Mouse (Mus musculus): ENCODE measurements around the gene Clic6.
"Not testable (repeated sequence)": the region's sequence is repeated elsewhere in the genome, so short reads cannot be mapped to it uniquely, and the experiment has no call there.

Clic6 gene

DNA sequence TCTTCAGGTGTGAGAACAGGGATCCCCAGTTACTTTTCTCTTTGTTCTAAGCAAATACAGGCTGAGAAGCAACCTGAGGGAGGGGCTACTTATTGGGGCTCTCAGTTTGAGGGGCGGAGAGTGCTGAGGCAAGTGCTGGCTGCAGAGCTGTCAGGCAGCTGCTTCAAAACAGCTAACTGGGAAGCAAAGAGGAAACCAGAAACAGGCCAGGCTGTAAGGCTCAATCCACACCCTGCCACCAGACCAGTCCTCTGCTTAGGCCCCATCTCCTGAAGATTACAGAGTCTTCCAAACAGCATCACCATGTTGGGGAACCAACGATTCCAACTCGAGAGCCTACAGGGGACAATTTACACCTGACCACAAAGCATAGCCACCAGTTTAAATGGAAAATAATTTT, 12.6 kb upstream of the Clic6 start:
- DNase-seq, result no peak

- DNase-seq, result no peak
Measured at GRCm38 (mm10) chr16:92475093-92475860, 10.3 kb upstream of the Clic6 start.

GRCm38 (mm10) chr16:92478561-92479150, 6.9 kb upstream of the Clic6 start:
- peak; percentile 69 for DNase-seq

DNA sequence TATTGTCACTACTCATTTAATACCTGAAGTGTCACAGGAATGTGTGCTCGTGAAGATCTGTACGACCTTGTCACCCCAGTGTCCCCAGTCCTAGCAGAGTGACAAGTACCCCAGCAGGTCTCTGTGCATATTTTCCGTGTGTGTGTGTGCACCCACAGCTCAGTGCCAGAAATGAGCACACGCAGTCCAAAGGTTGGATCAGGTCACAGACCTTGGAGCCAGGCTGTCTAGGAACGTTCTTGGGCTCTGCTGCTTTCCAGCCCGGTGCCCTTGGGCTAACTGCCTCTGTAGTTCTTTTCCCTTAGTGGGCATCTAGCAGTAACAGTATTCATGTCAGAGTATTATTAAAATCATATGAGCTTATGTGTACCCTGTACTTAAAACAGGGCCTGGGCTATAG, 1.6 kb downstream of the Clic6 start:
- no peak for DNase-seq

- DNase-seq, result peak; percentile 37
Measured at GRCm38 (mm10) chr16:92487489-92487888, 2.0 kb downstream of the Clic6 start.

GRCm38 (mm10) chr16:92488456-92488855, 2.9 kb downstream of the Clic6 start:
- no peak for DNase-seq

DNA sequence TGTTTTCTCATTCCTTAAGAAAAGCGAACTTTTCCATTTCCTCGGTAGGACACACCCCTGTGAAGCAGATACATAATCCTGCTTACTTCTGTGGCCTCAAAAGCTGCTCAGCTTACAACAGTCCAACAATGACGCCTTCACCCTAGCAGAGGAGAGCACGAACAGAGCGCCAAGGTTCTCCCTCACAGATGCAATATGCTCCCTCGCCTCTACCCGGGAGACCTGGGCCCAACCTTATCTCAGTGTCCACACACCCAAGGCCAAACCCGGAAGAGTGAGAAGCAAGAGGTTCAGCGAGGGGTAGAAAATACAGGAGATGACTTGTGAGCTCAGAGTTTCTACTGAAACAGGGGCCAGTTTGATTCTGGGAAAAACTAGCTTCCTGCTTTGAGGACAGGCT, 3.8 kb downstream of the Clic6 start:
- no peak for DNase-seq

- DNase-seq, result no peak
Measured at GRCm38 (mm10) chr16:92497851-92498588, 12.5 kb downstream of the Clic6 start.

DNA sequence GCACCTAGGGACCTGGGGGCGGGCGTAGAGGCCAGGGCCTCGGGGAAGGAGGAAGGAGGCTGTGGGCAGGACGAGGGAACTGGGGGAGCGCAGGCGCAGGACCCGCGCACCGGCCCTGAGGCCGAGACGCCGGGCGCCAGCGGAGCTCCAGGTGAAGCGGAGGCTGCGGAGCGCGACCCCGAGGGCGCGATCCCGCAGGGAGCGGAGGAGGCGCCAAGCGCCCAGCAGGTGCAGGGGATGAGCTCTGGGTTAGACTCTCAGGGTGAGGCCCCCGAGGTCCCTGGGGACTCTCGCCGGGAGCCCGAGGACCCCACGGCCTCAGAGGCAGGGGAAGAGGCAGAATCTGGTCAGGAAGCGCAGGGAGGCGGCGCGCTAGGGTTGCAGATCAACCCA, 13.0 kb downstream of the Clic6 start:
- DNase-seq, result no peak

DNA sequence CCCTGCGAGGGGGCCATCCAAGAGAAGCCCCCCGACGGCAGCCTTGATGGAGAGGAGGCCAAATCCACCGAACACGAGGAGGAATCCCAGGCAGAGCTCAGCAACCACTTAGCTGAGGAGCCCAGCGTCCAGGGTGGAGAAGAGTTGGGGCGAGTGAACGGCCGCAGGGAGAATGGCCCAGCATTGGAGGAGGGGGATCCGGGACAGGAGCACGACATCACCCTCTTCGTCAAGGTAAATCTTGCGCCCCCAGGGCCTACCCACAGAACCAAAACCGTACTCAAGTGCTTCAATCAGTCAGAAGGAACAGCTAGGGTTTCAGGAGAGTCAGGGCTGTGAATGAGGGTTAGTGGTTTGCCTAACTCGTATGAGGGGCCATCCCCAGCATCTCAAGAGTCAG, 13.8 kb downstream of the Clic6 start:
- no peak for DNase-seq

GRCm38 (mm10) chr16:92500534-92500933, 15.0 kb downstream of the Clic6 start:
- DNase-seq, result no peak

DNA sequence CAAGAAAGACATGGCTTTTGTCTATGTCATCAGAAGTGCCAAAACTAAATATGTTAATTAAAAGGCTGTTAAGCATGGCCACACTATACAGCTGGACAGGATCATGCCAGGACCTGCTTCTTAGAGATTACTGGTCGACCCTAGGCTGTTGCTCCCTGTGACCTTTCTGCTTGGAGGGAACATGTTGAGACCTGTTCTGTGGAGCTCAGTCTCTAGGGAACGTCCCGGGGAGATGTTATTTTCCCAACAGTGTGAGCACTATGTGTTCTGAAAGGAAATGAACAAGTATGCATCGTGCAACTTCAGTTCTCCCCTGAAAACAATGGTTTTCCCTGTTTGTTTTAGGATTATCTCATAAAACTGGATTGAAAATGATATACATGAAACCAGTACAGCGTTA, 17.6 kb downstream of the Clic6 start:
- no peak for DNase-seq

DNA sequence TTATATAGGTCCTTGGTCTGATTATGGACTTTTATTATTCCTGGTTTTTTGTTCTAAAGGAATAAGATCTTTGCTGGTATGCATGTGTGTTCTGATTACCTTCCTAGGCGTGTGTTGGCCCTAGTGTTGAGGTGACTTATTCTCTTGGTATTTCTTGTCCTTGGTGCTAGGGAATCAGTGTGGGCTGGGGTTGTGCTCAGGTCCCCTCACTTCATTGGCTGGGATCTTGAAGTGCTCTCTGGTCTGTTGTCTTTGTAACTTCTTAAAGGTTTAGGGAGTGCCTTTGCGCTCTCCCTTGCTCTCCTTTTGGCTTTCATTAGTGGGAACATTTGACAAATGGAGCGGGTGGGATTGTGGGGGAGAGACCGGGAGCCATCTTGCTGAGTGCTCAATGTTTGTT, 22.0 kb downstream of the Clic6 start:
- no peak for DNase-seq

GRCm38 (mm10) chr16:92510835-92511772, 25.6 kb downstream of the Clic6 start:
- no peak for DNase-seq

GRCm38 (mm10) chr16:92511773-92512391, 26.3 kb downstream of the Clic6 start:
- DNase-seq, result no peak

DNA sequence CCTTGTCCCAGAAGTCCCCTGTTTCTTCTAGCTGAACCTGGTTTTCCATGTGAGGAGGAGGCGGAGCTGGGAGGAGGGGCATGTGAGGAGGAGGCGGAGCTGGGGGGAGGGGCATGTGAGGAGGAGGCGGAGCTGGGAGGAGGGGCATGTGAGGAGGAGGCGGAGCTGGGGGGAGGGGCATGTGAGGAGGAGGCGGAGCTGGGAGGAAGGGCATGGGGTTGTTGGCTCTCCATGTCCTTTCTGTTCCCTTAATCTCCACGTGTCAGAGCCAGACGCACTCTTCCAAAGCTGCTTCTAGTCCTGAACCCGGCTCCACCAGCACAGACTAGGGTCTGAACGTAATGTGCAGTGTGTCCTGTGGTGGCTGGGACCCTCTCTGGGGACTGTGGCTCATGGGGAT, 29.4 kb downstream of the Clic6 start:
- not testable (repeated sequence) for DNase-seq

GRCm38 (mm10) chr16:92516139-92516538, 30.6 kb downstream of the Clic6 start:
- DNase-seq, result no peak

- DNase-seq, result no peak
Measured at GRCm38 (mm10) chr16:92518718-92519117, 33.2 kb downstream of the Clic6 start.

- DNase-seq, result peak; percentile 33
Measured at GRCm38 (mm10) chr16:92519820-92520492, 34.4 kb downstream of the Clic6 start.

GRCm38 (mm10) chr16:92523351-92523750, 37.8 kb downstream of the Clic6 start:
- DNase-seq, result no peak

DNA sequence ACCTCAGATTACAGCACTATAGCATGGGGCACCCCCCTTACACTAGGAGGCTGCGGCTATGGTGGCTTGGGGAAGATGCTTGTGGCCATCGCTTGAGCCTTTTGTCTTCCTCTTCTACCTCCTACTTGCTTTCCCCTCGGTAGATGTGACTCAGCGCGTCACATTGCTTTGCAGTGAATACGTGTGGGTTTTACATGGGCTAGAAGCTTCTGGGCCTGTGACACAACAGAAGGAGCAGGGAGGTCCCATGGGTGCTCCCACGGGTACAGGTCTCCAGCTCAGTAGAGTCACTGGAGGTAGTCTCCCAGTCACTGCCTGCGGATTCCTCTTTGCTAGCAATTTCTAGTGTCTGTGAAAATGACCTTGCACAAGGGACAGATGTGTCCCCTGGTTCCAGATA, 39.1 kb downstream of the Clic6 start:
- no peak for DNase-seq

DNA sequence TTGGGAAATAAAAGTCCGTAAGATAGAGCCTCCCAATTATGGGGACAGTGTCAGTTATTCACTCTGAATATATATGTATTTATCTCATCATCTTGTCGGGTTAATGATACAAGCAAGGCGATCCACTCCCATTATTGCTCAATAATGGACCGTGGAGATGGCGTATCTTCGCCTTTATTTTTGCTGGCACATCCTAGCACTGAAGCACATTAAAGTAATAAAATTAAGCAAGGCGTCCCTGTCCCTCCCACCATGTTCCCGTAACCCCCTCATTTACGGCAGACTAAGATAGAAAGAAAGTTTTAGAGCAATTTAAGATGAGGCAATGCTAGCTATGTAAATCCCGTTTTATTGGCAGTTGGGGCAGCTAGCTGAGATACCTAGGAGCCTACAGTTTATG, 40.4 kb downstream of the Clic6 start:
- DNase-seq, result no peak

Measured in right cerebral cortex, postnatal 14 days (tissue).